Mouse (Mus musculus): Measurements from ENCODE around the gene Atg2b. TPM values are rescaled to one million over a fixed set of nuclear protein-coding genes. Genes with fewer than 3 reads are reported as not detected.

Gene Atg2b
- polyA plus RNA-seq, 1 experiment from 2014 or later, result 10.2 TPM

GRCm38 (mm10) chr12:105688546-105688945 is 3.5 kb upstream of the Atg2b start:
- Histone ChIP-seq H3K27me3 (replicated peaks; ENCODE audit: control insufficient read depth, insufficient read depth, low read length) (no peaks in the 10 kb centered on the region), H3K27ac (ENCODE audit: low read depth, low read length) (no peak overlapping the region), H3K9ac (ENCODE audit: low read depth, low read length) (no peak overlapping the region), H3K4me2 (ENCODE audit: low read length) (no peak overlapping the region), H3K4me1 (ENCODE audit: control insufficient read depth, insufficient read depth, low read depth, low read length) (peaks cover 16% of the 10 kb centered on the region), H3K36me3 (ENCODE audit: control insufficient read depth, insufficient read depth, low read length) (peaks cover 12% of the 10 kb centered on the region), H3K4me3 (ENCODE audit: low read length) (no peak overlapping the region), H3K9me3 (ENCODE audit: control insufficient read depth, low read length) (no peaks in the 10 kb centered on the region)
- no peak for ATAC-seq
- WGBS, result 85% methylated on average over 4 of the region's 4 CpGs

GRCm38 (mm10) chr12:105687416-105687815 is 2.4 kb upstream of the Atg2b start:
- no peaks in the 10 kb centered on the region for H3K9me3 ChIP-seq (ENCODE audit: control insufficient read depth, low read length)
- H3K9ac ChIP-seq (ENCODE audit: low read depth, low read length), result no peak overlapping the region
- peaks cover 10% of the 10 kb centered on the region for H3K36me3 ChIP-seq (ENCODE audit: control insufficient read depth, insufficient read depth, low read length)
- WGBS, result 94% methylated on average over 4 of the region's 4 CpGs
- H3K27ac ChIP-seq (ENCODE audit: low read depth, low read length), result no peak overlapping the region
- no peak overlapping the region for H3K4me3 ChIP-seq (ENCODE audit: low read length)
- no peak overlapping the region for H3K4me2 ChIP-seq (ENCODE audit: low read length)
- ATAC-seq, result no peak
- H3K27me3 ChIP-seq (replicated peaks; ENCODE audit: control insufficient read depth, insufficient read depth, low read length), result no peaks in the 10 kb centered on the region
- H3K4me1 ChIP-seq (ENCODE audit: control insufficient read depth, insufficient read depth, low read depth, low read length), result peaks cover 25% of the 10 kb centered on the region

- no peak for ATAC-seq
- Histone ChIP-seq H3K4me3 (ENCODE audit: low read length) (no peak overlapping the region), H3K9ac (ENCODE audit: low read depth, low read length) (no peak overlapping the region), H3K9me3 (ENCODE audit: control insufficient read depth, low read length) (no peaks in the 10 kb centered on the region), H3K4me2 (ENCODE audit: low read length) (no peak overlapping the region; the same call in 1 of the 2 replicates), H3K36me3 (ENCODE audit: control insufficient read depth, insufficient read depth, low read length) (peaks cover 6% of the 10 kb centered on the region; the same call in 1 of the 2 replicates), H3K27ac (ENCODE audit: low read depth, low read length) (no peak overlapping the region), H3K27me3 (replicated peaks; ENCODE audit: control insufficient read depth, insufficient read depth, low read length) (no peaks in the 10 kb centered on the region), H3K4me1 (ENCODE audit: control insufficient read depth, insufficient read depth, low read depth, low read length) (peaks cover 28% of the 10 kb centered on the region)
- 91% methylated on average over 3 of the region's 3 CpGs for WGBS
Measured at GRCm38 (mm10) chr12:105686791-105687190, 1.8 kb upstream of the Atg2b start.

- Histone ChIP-seq H3K27me3 (replicated peaks; ENCODE audit: control insufficient read depth, insufficient read depth, low read length) (no peaks in the 10 kb centered on the region), H3K9me3 (ENCODE audit: control insufficient read depth, low read length) (no peaks in the 10 kb centered on the region), H3K36me3 (ENCODE audit: control insufficient read depth, insufficient read depth, low read length) (peaks cover under 1% of the 10 kb centered on the region; the same call in 1 of the 2 replicates), H3K4me1 (ENCODE audit: control insufficient read depth, insufficient read depth, low read depth, low read length) (peaks cover 28% of the 10 kb centered on the region), H3K27ac (ENCODE audit: low read depth, low read length) (peak within 1 kb of the TSS; percentile 92), H3K9ac (ENCODE audit: low read depth, low read length) (peak within 1 kb of the TSS; percentile 71), H3K4me2 (ENCODE audit: low read length) (peak within 1 kb of the TSS; percentile 81), H3K4me3 (ENCODE audit: low read length) (peak within 1 kb of the TSS; percentile 58)
- peak; percentile 32 for ATAC-seq
- 2% methylated on average over 40 of the region's 41 CpGs for WGBS
Measured at GRCm38 (mm10) chr12:105683933-105684901, 794 bp downstream of the Atg2b start, which contains the start of gene Gskip. Gene Gskip (plus strand): TSS chr12:105684829.

- Histone ChIP-seq H3K9me3 (ENCODE audit: control insufficient read depth, low read length) (no peaks in the 10 kb centered on the region), H3K36me3 (ENCODE audit: control insufficient read depth, insufficient read depth, low read length) (no peaks in the 10 kb centered on the region; the same call in 1 of the 2 replicates), H3K4me2 (ENCODE audit: low read length) (no peak overlapping the region), H3K9ac (ENCODE audit: low read depth, low read length) (no peak overlapping the region), H3K4me1 (ENCODE audit: control insufficient read depth, insufficient read depth, low read depth, low read length) (peaks cover 14% of the 10 kb centered on the region), H3K4me3 (ENCODE audit: low read length) (no peak overlapping the region), H3K27ac (ENCODE audit: low read depth, low read length) (no peak overlapping the region), H3K27me3 (replicated peaks; ENCODE audit: control insufficient read depth, insufficient read depth, low read length) (no peaks in the 10 kb centered on the region)
- no peak for ATAC-seq
- WGBS, result 94% methylated on average over 3 of the region's 3 CpGs
Measured at GRCm38 (mm10) chr12:105678762-105679161, 6.2 kb downstream of the Atg2b start.

GRCm38 (mm10) chr12:105678211-105678610 is 6.8 kb downstream of the Atg2b start:
- no peak overlapping the region for H3K27ac ChIP-seq (ENCODE audit: low read depth, low read length)
- H3K4me2 ChIP-seq (ENCODE audit: low read length), result no peak overlapping the region
- no peak for ATAC-seq
- WGBS, result 97% methylated on average over 7 of the region's 7 CpGs
- H3K9ac ChIP-seq (ENCODE audit: low read depth, low read length), result no peak overlapping the region
- no peak overlapping the region for H3K4me3 ChIP-seq (ENCODE audit: low read length)
- no peaks in the 10 kb centered on the region for H3K27me3 ChIP-seq (replicated peaks; ENCODE audit: control insufficient read depth, insufficient read depth, low read length)
- peaks cover 4% of the 10 kb centered on the region for H3K36me3 ChIP-seq (ENCODE audit: control insufficient read depth, insufficient read depth, low read length)
- H3K4me1 ChIP-seq (ENCODE audit: control insufficient read depth, insufficient read depth, low read depth, low read length), result peaks cover 9% of the 10 kb centered on the region
- H3K9me3 ChIP-seq (ENCODE audit: control insufficient read depth, low read length), result no peaks in the 10 kb centered on the region

- Histone ChIP-seq H3K9me3 (ENCODE audit: control insufficient read depth, low read length) (no peaks in the 10 kb centered on the region), H3K27me3 (replicated peaks; ENCODE audit: control insufficient read depth, insufficient read depth, low read length) (no peaks in the 10 kb centered on the region), H3K36me3 (ENCODE audit: control insufficient read depth, insufficient read depth, low read length) (peaks cover 8% of the 10 kb centered on the region), H3K9ac (ENCODE audit: low read depth, low read length) (no peak overlapping the region), H3K4me3 (ENCODE audit: low read length) (no peak overlapping the region), H3K4me2 (ENCODE audit: low read length) (no peak overlapping the region), H3K27ac (ENCODE audit: low read depth, low read length) (no peak overlapping the region), H3K4me1 (ENCODE audit: control insufficient read depth, insufficient read depth, low read depth, low read length) (no peaks in the 10 kb centered on the region)
- 97% methylated on average over 8 of the region's 8 CpGs for WGBS
- ATAC-seq, result no peak
Measured at GRCm38 (mm10) chr12:105676274-105676673, 8.7 kb downstream of the Atg2b start.

- Histone ChIP-seq H3K9me3 (ENCODE audit: control insufficient read depth, low read length) (no peaks in the 10 kb centered on the region), H3K27me3 (replicated peaks; ENCODE audit: control insufficient read depth, insufficient read depth, low read length) (no peaks in the 10 kb centered on the region), H3K4me1 (ENCODE audit: control insufficient read depth, insufficient read depth, low read depth, low read length) (no peaks in the 10 kb centered on the region), H3K9ac (ENCODE audit: low read depth, low read length) (no peak overlapping the region), H3K36me3 (ENCODE audit: control insufficient read depth, insufficient read depth, low read length) (peaks cover 55% of the 10 kb centered on the region), H3K27ac (ENCODE audit: low read depth, low read length) (no peak overlapping the region), H3K4me2 (ENCODE audit: low read length) (no peak overlapping the region), H3K4me3 (ENCODE audit: low read length) (no peak overlapping the region)
- WGBS, result 92% methylated on average over 7 of the region's 7 CpGs
- ATAC-seq, result no peak
Measured at GRCm38 (mm10) chr12:105655850-105656249, 29.2 kb downstream of the Atg2b start.

GRCm38 (mm10) chr12:105642770-105643321 is 42.2 kb downstream of the Atg2b start:
- H3K36me3 ChIP-seq (ENCODE audit: control insufficient read depth, insufficient read depth, low read length), result peaks cover 66% of the 10 kb centered on the region
- no peak for ATAC-seq
- no peaks in the 10 kb centered on the region for H3K9me3 ChIP-seq (ENCODE audit: control insufficient read depth, low read length)
- 86% methylated on average over 11 of the region's 11 CpGs for WGBS
- no peak overlapping the region for H3K4me3 ChIP-seq (ENCODE audit: low read length)
- H3K27ac ChIP-seq (ENCODE audit: low read depth, low read length), result no peak overlapping the region; the same call in 1 of the 2 replicates
- H3K4me1 ChIP-seq (ENCODE audit: control insufficient read depth, insufficient read depth, low read depth, low read length), result no peaks in the 10 kb centered on the region
- H3K9ac ChIP-seq (ENCODE audit: low read depth, low read length), result no peak overlapping the region
- no peak overlapping the region for H3K4me2 ChIP-seq (ENCODE audit: low read length)
- H3K27me3 ChIP-seq (replicated peaks; ENCODE audit: control insufficient read depth, insufficient read depth, low read length), result no peaks in the 10 kb centered on the region

Measured in hindbrain, embryonic 16.5 days (tissue).